In genomic region chr4:62644031-62644793, GRCm38 (mm10) we compare ENCODE assay signal across 11 mouse cellular contexts.
A peak's percentile ranks its signal among the peaks of the same experiment; 100 is the strongest.
DNase-seq lines count a peak whose midpoint lies in the region; ATAC-seq and TF ChIP-seq lines count a peak whose summit lies in the region.
"Had no signal": no experiment of that assay in that cellular context is flagged by ENCODE, and none has a peak within 500 bp of the region (broad histone marks: within the 10 kb centered on the region; RNA-seq: fewer than 3 reads in every experiment).

No protein-coding gene starts in this region.

- no peak for DNase-seq in heart, adult 2 months
- DNase-seq in heart, postnatal 36 days: no peak
- no peak for DNase-seq in lung, postnatal 14 days
- no peak for DNase-seq in adrenal gland, adult 8-10 months
- DNase-seq: cerebellum, adult 11-12 months had no signal

- H3K9ac ChIP-seq in heart, adult 2 months (ENCODE audit: low read depth, low read length): no peak overlapping the region
- H3K9ac ChIP-seq in lung, embryonic 15.5 days: no peak overlapping the region
- no peak overlapping the region for H3K9ac ChIP-seq in heart, embryonic 15.5 days
- no peak overlapping the region for H3K9ac ChIP-seq in neural tube, embryonic 15.5 days (replicated peaks)

- WGBS in heart, adult 2 months: 62% methylated on average over 11 of the region's 11 CpGs
- 68% methylated on average over 11 of the region's 11 CpGs for WGBS in lung, embryonic 15.5 days
- WGBS in heart, embryonic 15.5 days: 51% methylated on average over 11 of the region's 11 CpGs
- whole genome bisulfite sequencing in neural tube, embryonic 15.5 days: 75% methylated on average over 11 of the region's 11 CpGs

- H3K9me3 ChIP-seq in lung, embryonic 15.5 days: no peaks in the 10 kb centered on the region
- H3K9me3 ChIP-seq in heart, embryonic 15.5 days (replicated peaks): no peaks in the 10 kb centered on the region
- no peaks in the 10 kb centered on the region for H3K9me3 ChIP-seq in neural tube, embryonic 15.5 days (replicated peaks)

- H3K36me3 ChIP-seq in heart, adult 2 months (ENCODE audit: control insufficient read depth, insufficient read depth, low read length): peaks cover 36% of the 10 kb centered on the region
- H3K36me3 ChIP-seq in lung, embryonic 15.5 days: no peaks in the 10 kb centered on the region
- H3K36me3 ChIP-seq in heart, embryonic 15.5 days: no peaks in the 10 kb centered on the region
- H3K36me3 ChIP-seq in neural tube, embryonic 15.5 days: no peaks in the 10 kb centered on the region

- no peaks in the 10 kb centered on the region for H3K79me2 ChIP-seq in heart, adult 2 months (replicated peaks; ENCODE audit: control insufficient read depth, insufficient read depth, low read length)

- H3K27ac ChIP-seq in heart, adult 2 months: peak overlapping the region; percentile 70
- 0 out of 2 replicates have a peak overlapping the region, but pooled peaks have one; percentile 18 for H3K27ac ChIP-seq in lung, embryonic 15.5 days
- H3K27ac ChIP-seq in heart, embryonic 15.5 days: peak overlapping the region; percentile 31
- H3K27ac ChIP-seq in neural tube, embryonic 15.5 days (replicated peaks): peak overlapping the region; percentile 37; the same call in 1 of the 2 replicates

- no peak for TF ChIP-seq EP300 in heart, adult 2 months (IDR thresholded peaks at IDR 0.05; ENCODE audit: insufficient read depth, low read depth, low read length)

- intact Hi-C loops in heart, adult 2 months (cut with DNase I): loop anchor here (2.0 kb wide), 1 partner anchor 15 kb away; no protein-coding TSS in a partner anchor
- intact Hi-C loops in heart, postnatal 36 days (cut with DNase I): no loop called here

- H3K4me3 ChIP-seq in heart, adult 2 months: no peak overlapping the region
- H3K4me3 ChIP-seq in lung, embryonic 15.5 days: no peak overlapping the region
- no peak overlapping the region for H3K4me3 ChIP-seq in heart, embryonic 15.5 days
- no peak overlapping the region for H3K4me3 ChIP-seq in neural tube, embryonic 15.5 days (replicated peaks)

- TF ChIP-seq POLR2A in heart, adult 2 months (IDR thresholded peaks at IDR 0.05; ENCODE audit: insufficient read depth, low read depth, low read length): no peak

- no peak overlapping the region for H3K4me2 ChIP-seq in lung, embryonic 15.5 days
- H3K4me2 ChIP-seq in heart, embryonic 15.5 days: no peak overlapping the region
- no peak overlapping the region for H3K4me2 ChIP-seq in neural tube, embryonic 15.5 days

- peaks cover 40% of the 10 kb centered on the region for H3K4me1 ChIP-seq in heart, adult 2 months (ENCODE audit: control insufficient read depth, insufficient read depth, low read length)
- peaks cover 38% of the 10 kb centered on the region for H3K4me1 ChIP-seq in lung, embryonic 15.5 days
- H3K4me1 ChIP-seq in heart, embryonic 15.5 days (replicated peaks): peaks cover 47% of the 10 kb centered on the region
- peaks cover 21% of the 10 kb centered on the region for H3K4me1 ChIP-seq in neural tube, embryonic 15.5 days

- H3K27me3 ChIP-seq in heart, adult 2 months (ENCODE audit: control insufficient read depth, insufficient read depth, low read length): no peaks in the 10 kb centered on the region
- H3K27me3 ChIP-seq in lung, embryonic 15.5 days: no peaks in the 10 kb centered on the region
- H3K27me3 ChIP-seq in heart, embryonic 15.5 days: peaks cover 4% of the 10 kb centered on the region; the same call in 1 of the 2 replicates
- no peaks in the 10 kb centered on the region for H3K27me3 ChIP-seq in neural tube, embryonic 15.5 days (replicated peaks)
- H3K27me3 ChIP-seq: CH12.LX had no signal

- no peak for TF ChIP-seq CTCF in heart, adult 2 months (IDR thresholded peaks at IDR 0.05)

- ATAC-seq in lung, embryonic 15.5 days (ENCODE audit: borderline replicate concordance, extremely low read depth, low FRiP score, low TSS enrichment): no peak
- peak; percentile 32; the same call in 1 of the 2 replicates for ATAC-seq in heart, embryonic 15.5 days (replicated peaks; ENCODE audit: insufficient number of reproducible peaks, insufficient read depth, low FRiP score, low read depth)
- peak; percentile 19; the same call in 1 of the 2 replicates for ATAC-seq in neural tube, embryonic 15.5 days (ENCODE audit: low FRiP score)
- ATAC-seq in granulocyte monocyte progenitor cell, adult 5-6 weeks (replicated peaks; ENCODE audit: poor library complexity, severe bottlenecking): no peak
- ATAC-seq: midbrain, embryonic 16.5 days had no signal

Comparison
In these comparisons a context has a peak if more than half of its experiments do, and no peak if none do; other contexts are left out.
1. H3K27ac ChIP-seq: peak in every context shown above with its lines; median percentile 70 in heart, adult 2 months; 37 in neural tube, embryonic 15.5 days; 31 in heart, embryonic 15.5 days; 18 in lung, embryonic 15.5 days.
2. ATAC-seq: peak in heart, embryonic 15.5 days (single experiment) and neural tube, embryonic 15.5 days (single experiment); none in lung, embryonic 15.5 days (single experiment) and granulocyte monocyte progenitor cell, adult 5-6 weeks (single experiment).